Mouse (Mus musculus) megakaryocyte, embryonic 14.5 days (primary cell): Measurements from ENCODE around the gene Frs3. TPM values are rescaled to one million over a fixed set of nuclear protein-coding genes. Genes with fewer than 3 reads are reported as not detected.

Experiments
- H3K27me3 ChIP-seq: replicated peaks from 2 replicates; pipeline ENCODE3; 2012; ENCODE audit warnings: inconsistent platforms
- H3K36me3 ChIP-seq: replicated peaks from 2 replicates; pipeline ENCODE3; 2012; ENCODE audit warnings: low read length, inconsistent platforms, mixed read lengths
- H3K4me1 ChIP-seq: 2 replicates; pipeline ENCODE4 v1.6.1; 2012; ENCODE audit warnings: inconsistent platforms
- H3K4me3 ChIP-seq: replicated peaks from 2 replicates; pipeline ENCODE3; 2012; ENCODE audit warnings: moderate library complexity, mild to moderate bottlenecking, inconsistent platforms
- H3K9me3 ChIP-seq: 2 replicates; pipeline ENCODE4 v1.6.1; 2012; ENCODE audit warnings: inconsistent platforms
- FLI1 ChIP-seq: IDR thresholded peaks from 2 replicates; pipeline ENCODE4 v1.6.1; 2012; ENCODE audit warnings: low read length, inconsistent platforms, mixed read lengths
- GATA1 ChIP-seq: IDR thresholded peaks from 3 replicates; pipeline ENCODE4 v1.6.1; 2012; ENCODE audit warnings: mixed read lengths, low read length, inconsistent platforms, borderline replicate concordance
- polyA plus RNA-seq: library from polyadenylated mRNA; stranded (reverse); fragments of >175 nt; gene quantifications from 2 replicates; pipeline ENCODE4 v1.2.3, GENCODE M21; 2012; ENCODE audit warnings: low replicate concordance; ENCODE audit not compliant: insufficient read depth

Gene Frs3
- polyA plus RNA-seq, 1 experiment = 0.94 TPM

DNA sequence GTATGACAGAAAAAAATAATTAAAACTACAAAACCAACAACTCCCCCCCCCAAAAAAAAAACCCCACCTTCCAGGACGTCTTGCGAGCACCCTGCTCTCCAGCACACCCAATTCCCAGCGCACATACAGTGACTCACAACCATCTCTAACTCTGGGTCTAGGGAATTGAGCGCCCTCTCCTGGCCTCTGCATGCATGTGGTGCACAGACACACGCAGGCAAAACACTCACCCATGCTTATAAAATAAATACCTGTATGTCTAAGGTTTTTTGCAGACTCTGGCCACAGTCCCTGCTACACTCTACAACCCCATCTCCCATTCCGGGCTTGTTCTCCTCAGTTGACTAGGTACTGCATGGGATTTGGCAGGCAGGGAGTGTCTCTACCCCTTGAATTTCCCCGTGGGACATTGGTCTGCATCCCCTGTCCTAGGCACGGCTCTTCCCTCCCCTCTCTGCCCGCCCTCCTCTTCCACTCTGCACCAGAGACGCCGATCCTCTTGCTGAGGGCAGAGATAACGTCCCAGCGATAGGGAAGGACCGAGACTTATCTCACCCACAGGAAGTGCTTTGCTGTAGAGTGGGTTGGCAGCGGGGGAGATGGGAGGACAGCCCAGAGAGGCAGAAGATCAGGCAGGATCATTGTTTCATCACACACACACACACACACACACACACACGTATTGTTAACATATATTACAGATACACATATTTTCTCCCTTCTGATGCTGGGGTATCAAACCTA is 54.3 kb downstream of the Frs3 start:
- H3K27me3 ChIP-seq = peaks cover 39% of the 10 kb centered on the region
- peaks cover 29% of the 10 kb centered on the region for H3K4me1 ChIP-seq
- H3K36me3 ChIP-seq = no peaks in the 10 kb centered on the region
- H3K4me3 ChIP-seq = peak overlapping the region; percentile 48
- TF ChIP-seq FLI1 = no peak
- H3K9me3 ChIP-seq = peaks cover 10% of the 10 kb centered on the region; the same call in 1 of the 2 replicates

DNA sequence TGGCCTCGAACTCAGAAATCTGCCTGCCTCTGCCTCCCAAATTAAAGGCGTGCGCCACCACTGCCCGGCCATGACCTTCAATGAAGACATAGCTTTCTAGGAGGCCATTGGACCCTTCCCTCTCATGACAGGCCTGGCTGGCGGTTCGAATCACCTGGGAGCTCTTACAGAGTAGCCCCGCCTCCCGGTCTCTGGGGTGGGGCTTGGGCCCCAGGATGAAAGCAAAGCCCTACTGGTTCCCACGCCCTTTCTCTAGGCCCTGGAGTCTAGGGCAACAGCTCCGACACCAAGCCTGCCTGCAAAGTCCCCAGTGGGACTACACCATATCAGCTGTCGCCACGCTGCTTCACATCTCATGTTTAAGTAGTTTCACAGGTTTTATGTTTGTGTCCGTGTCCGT is 55.3 kb downstream of the Frs3 start:
- no peaks in the 10 kb centered on the region for H3K36me3 ChIP-seq

DNA sequence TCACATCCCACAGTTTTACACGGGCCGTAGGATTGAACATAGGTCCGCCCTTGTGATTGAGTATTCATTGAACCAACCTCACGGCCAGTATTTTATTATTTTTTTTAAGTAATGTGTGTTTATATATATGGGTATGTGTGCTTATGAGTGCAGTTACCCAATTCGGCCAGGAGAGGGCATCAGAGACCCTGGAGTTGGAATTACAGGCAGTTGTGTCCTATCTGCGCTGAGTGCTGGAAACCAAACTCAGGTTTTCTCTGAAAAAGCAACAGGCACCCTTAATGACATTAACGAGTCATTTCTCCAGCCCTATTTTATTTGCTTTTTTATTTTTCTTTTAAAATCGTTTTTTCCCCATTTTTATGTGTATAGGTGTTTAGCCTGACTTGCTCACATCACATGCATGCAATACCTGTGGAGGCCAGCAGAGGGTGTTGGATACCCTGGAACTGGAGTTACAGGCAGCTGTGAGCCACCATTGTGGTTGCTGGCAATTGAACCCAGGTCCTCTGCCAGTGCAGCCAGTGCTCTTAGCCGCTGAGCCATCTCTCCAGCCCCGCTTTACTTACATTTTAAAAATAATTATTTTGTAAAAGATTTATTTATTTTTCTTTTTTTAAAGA is 56.0 kb downstream of the Frs3 start:
- Histone ChIP-seq H3K27me3 (peaks cover 35% of the 10 kb centered on the region), H3K4me1 (peaks cover 13% of the 10 kb centered on the region), H3K36me3 (no peaks in the 10 kb centered on the region), H3K9me3 (peaks cover 10% of the 10 kb centered on the region; the same call in 1 of the 2 replicates), H3K4me3 (no peak overlapping the region)
- TF ChIP-seq FLI1 (no peak), GATA1 (no peak)

More for the DNA sequence above, 55.3 kb downstream of the Frs3 start:
- peaks cover 20% of the 10 kb centered on the region for H3K4me1 ChIP-seq
- H3K4me3 ChIP-seq = no peak overlapping the region
- H3K9me3 ChIP-seq = peaks cover 10% of the 10 kb centered on the region; the same call in 1 of the 2 replicates
- peaks cover 39% of the 10 kb centered on the region for H3K27me3 ChIP-seq
- TF ChIP-seq GATA1 (no peak), FLI1 (no peak)

DNA sequence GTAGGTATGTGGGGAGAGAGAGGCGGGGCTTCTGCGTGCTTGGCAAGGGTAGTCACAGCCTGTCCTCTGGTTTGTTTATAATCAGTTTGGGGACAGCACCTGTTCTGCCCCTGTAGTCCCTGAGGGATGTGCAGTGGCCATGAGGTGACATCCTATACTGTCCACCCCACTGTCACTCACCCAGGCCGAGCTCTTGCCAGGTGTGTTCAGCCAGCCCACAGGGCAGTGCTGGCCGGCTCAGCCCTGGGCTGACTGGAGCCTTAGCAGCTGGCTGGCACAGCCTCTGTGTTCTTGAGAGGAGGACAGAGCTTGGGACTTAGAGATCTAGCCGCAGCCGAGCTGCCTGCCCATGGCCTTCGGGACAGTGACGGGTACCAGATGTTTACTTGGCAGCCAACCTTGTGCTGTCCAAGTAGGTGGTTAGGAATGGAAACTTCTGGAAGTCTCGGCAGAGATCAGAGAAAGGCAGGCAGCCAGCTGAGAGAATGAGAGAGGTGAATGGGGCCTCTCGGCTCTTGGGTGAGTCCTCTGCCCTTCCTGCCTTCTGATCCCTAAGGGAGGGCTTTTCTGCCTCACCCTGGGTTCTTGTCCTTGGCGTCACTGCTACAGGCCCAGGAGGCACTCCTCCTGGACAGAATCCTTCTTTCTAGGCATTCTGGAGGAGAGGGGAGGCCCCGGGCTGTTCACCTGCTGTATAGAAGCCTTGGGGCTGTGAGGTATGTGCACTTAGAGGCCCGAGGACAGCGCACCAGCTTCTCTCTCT is 60.1 kb downstream of the Frs3 start:
- H3K9me3 ChIP-seq = peaks cover 20% of the 10 kb centered on the region
- H3K4me1 ChIP-seq = peaks cover 13% of the 10 kb centered on the region
- no peak overlapping the region for H3K4me3 ChIP-seq
- H3K36me3 ChIP-seq = peaks cover 7% of the 10 kb centered on the region
- no peak for TF ChIP-seq FLI1
- peaks cover 15% of the 10 kb centered on the region for H3K27me3 ChIP-seq

DNA sequence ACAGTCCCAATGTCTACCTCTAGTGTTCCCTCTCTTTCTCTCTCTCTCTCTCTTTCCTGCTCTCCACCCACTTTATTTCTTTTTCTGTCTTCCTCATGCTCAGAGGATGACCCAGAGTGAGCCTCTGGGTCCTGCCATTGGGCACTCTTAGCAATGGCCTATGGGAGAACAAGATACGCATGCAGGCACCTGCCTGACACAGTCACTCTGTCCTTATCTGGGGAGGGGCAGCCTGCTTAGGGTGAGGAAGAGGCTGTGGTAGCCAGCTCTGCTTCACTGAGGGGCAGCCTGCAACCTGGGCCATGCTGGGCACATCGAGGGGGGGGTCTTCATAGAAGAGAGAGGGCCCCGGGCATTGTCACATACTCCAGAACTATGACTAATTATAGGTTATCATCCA is 60.8 kb downstream of the Frs3 start:
- Histone ChIP-seq H3K4me3 (no peak overlapping the region), H3K4me1 (peaks cover 20% of the 10 kb centered on the region), H3K9me3 (peaks cover 14% of the 10 kb centered on the region), H3K27me3 (peaks cover 15% of the 10 kb centered on the region), H3K36me3 (peaks cover 7% of the 10 kb centered on the region)
- TF ChIP-seq FLI1 (no peak), GATA1 (no peak)

DNA sequence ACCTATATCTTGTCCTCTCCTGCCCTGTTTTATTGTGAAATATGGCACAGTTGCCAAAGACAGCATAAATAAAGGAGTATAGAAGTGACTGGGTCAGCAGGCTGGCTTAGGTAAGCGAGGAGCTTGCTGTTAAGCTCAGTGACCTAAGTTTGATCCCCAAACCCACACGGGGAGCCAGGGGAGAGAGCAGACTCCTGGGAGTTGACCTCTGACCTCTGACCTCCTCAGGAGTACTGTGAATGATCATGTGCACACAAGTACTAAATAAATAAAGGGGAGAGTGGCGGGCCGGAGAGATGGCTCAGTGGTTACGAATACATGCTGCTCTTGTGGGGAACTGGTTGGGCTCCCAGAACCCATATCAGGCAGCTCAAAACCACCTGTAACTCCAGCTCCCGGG is 61.3 kb downstream of the Frs3 start:
- H3K36me3 ChIP-seq = peaks cover 7% of the 10 kb centered on the region
- peaks cover 10% of the 10 kb centered on the region for H3K9me3 ChIP-seq
- peaks cover 20% of the 10 kb centered on the region for H3K4me1 ChIP-seq
- TF ChIP-seq GATA1 (no peak), FLI1 (no peak)
- H3K27me3 ChIP-seq = peaks cover 18% of the 10 kb centered on the region
- H3K4me3 ChIP-seq = no peak overlapping the region

DNA sequence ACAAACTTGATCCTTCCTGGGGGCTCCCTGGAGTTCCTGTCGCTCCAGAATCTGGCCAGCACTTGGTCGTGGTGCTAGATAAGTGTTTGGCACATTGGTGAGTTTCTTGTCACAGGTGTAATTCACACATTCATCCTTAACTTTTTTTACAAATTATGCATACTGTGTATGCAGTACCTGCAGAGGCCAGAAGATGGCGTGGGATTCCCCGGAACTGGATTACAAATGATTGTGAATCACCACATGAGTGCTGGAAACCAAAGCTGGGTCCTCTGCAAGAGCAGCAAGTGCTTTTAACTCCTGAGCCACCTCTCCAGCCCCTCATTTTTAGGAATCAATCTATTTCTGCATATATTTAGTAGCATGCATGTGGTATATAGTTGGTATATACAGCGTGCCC is 63.0 kb downstream of the Frs3 start:
- H3K4me1 ChIP-seq = peaks cover 21% of the 10 kb centered on the region
- peaks cover 7% of the 10 kb centered on the region for H3K36me3 ChIP-seq
- H3K9me3 ChIP-seq = peaks cover 10% of the 10 kb centered on the region
- TF ChIP-seq GATA1 (no peak), FLI1 (no peak)
- H3K4me3 ChIP-seq = no peak overlapping the region
- peaks cover 24% of the 10 kb centered on the region for H3K27me3 ChIP-seq

DNA sequence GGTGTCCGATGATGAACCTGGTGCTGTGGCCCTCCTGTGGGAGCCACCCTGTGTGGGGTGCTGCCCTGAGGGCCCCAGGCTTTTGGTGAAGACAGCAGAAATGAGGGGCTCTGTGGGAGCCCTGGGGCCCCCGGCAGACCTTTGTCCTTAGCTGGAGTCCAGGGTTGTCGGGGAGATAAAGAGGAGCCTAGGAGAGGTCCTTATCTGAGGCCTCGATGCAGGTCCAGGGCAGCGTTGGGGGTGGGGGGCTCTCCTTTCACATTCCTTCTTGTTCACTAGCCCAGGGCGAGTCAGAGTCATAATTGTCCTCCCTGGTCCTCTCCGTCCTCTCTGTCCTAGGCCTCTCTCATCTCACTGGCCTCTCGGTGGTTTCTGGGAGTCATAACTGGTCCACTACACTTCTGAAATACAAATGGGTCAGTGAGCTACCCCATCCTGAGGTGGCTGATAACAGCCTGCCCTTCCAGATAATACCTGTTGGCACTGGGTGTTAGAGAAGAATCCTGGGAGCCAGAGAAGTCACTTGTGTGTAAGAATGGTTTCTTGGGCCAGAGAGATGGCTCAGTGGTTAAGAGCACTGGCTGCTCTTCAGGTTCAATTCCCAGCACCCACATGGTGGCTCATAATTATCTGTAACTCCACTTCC is 64.4 kb downstream of the Frs3 start:
- Histone ChIP-seq H3K9me3 (peaks cover 10% of the 10 kb centered on the region), H3K27me3 (peaks cover 29% of the 10 kb centered on the region), H3K4me3 (no peak overlapping the region), H3K4me1 (peaks cover 23% of the 10 kb centered on the region), H3K36me3 (peaks cover 7% of the 10 kb centered on the region)
- TF ChIP-seq GATA1 = no peak
- TF ChIP-seq FLI1 = no peak

Other genes with a start within 250 kb of the Frs3 start
- 8.7 and 11.5 TPM in 2 replicates for gene Taf8, start 186.7 kb upstream of the Frs3 start, polyA plus RNA-seq
- 872 and 1,542 TPM in 2 replicates for gene Ccnd3, start 184.0 kb upstream of the Frs3 start, polyA plus RNA-seq
- gene Bysl, start 77.5 kb upstream of the Frs3 start, polyA plus RNA-seq = 7.8 and 17.7 TPM in 2 replicates
- gene Med20, start 77.4 kb upstream of the Frs3 start, polyA plus RNA-seq = 2.3 TPM in 1 of 2 replicates, not detected in the other
- gene Gm20517, start 77.4 kb upstream of the Frs3 start, polyA plus RNA-seq = 0.29 and 0.81 TPM in 2 replicates
- gene Usp49, start 58.3 kb upstream of the Frs3 start, polyA plus RNA-seq = 1.2 and 3.7 TPM in 2 replicates
- gene Tomm6, start 644 bp upstream of the Frs3 start, polyA plus RNA-seq = 37.0 and 347 TPM in 2 replicates
- 0.25 TPM in 1 of 2 replicates, not detected in the other for gene Gm21981, start 5.4 kb downstream of the Frs3 start, polyA plus RNA-seq
- gene Prickle4, start 5.7 kb downstream of the Frs3 start, polyA plus RNA-seq = 3.4 and 5.0 TPM in 2 replicates
- gene Pgc, start 37.8 kb downstream of the Frs3 start, polyA plus RNA-seq = not detected in 2 replicates
- 20.9 and 34.8 TPM in 2 replicates for gene Tfeb, start 48.0 kb downstream of the Frs3 start, polyA plus RNA-seq
- 10.4 TPM in 1 of 2 replicates, not detected in the other for gene Mdfi, start 145.7 kb downstream of the Frs3 start, polyA plus RNA-seq
- gene Foxp4, start 235.6 kb downstream of the Frs3 start, polyA plus RNA-seq = 47.0 and 97.4 TPM in 2 replicates